Mouse (Mus musculus) thymus, adult 2 months (tissue): ENCODE results near the gene Prmt1. TPM values are rescaled to one million over a fixed set of nuclear protein-coding genes. Genes with fewer than 3 reads are reported as not detected.

Experiments
- DNase-seq: peaks from one replicate; pipeline ENCODE4 v3.0.0; 2021
- H3K27ac ChIP-seq: fragments of 200-500 bp; 2 replicates; pipeline ENCODE4 v1.5.1; 2012; ENCODE audit warnings: low read length, control low read depth; ENCODE audit not compliant: control insufficient read depth, insufficient read depth
- H3K27me3 ChIP-seq: fragments of 200-500 bp; 2 replicates; pipeline ENCODE4 v1.6.1; 2012; ENCODE audit warnings: mild to moderate bottlenecking, low read length, moderate library complexity, mixed read lengths; ENCODE audit not compliant: control insufficient read depth, insufficient read depth
- H3K36me3 ChIP-seq: fragments of 200-500 bp; 2 replicates; pipeline ENCODE4 v1.6.1; 2012; ENCODE audit warnings: mild to moderate bottlenecking, low read length, moderate library complexity; ENCODE audit not compliant: control insufficient read depth, insufficient read depth
- H3K4me1 ChIP-seq: fragments of 200-500 bp; replicated peaks from 2 replicates; pipeline ENCODE4 v1.6.1; 2012; ENCODE audit warnings: low read length; ENCODE audit not compliant: control insufficient read depth, insufficient read depth
- H3K4me3 ChIP-seq: fragments of 200-500 bp; 2 replicates; pipeline ENCODE4 v1.5.1; 2012; ENCODE audit warnings: mild to moderate bottlenecking, low read length, control low read depth, moderate library complexity; ENCODE audit not compliant: control insufficient read depth, insufficient read depth
- CTCF ChIP-seq: fragments of 200-500 bp; IDR thresholded peaks from 2 replicates; pipeline ENCODE4 v1.5.1; 2012; ENCODE audit warnings: mild to moderate bottlenecking, control low read depth, low read length, moderate library complexity, borderline replicate concordance; ENCODE audit not compliant: control insufficient read depth, poor library complexity, insufficient read depth; ENCODE audit errors: extremely low read depth
- POLR2A ChIP-seq: fragments of 200-500 bp; IDR thresholded peaks from 2 replicates; pipeline ENCODE4 v1.6.1; 2012; ENCODE audit warnings: mild to moderate bottlenecking, low read length, control low read depth, moderate library complexity; ENCODE audit not compliant: control insufficient read depth, poor library complexity, insufficient read depth; ENCODE audit errors: extremely low read depth
- WGBS: fragments of 180-500 bp; shearing (Covaris S2); methylation state at CpG from one replicate; pipeline ENCODE4 v1.1.7; 2018; 5-methylcytosine and 5-hydroxymethylcytosine counted together
- polyA plus RNA-seq: library from polyadenylated mRNA; depleted of rRNA; stranded (reverse); fragments of >200 nt; gene quantifications from 2 replicates; pipeline ENCODE4 v1.2.3, GENCODE M21; 2012

Gene Prmt1
- polyA plus RNA-seq, 1 experiment = 242 TPM

GRCm38 (mm10) chr7:44997231-44997939 is 11.0 kb upstream of the Prmt1 start, which contains the start of gene Irf3:
Irf3 (plus strand) TSS chr7:44997648.
- peak within 1 kb of the TSS; percentile 53 for H3K4me3 ChIP-seq
- TF ChIP-seq POLR2A = peak; percentile 77
- no peak for TF ChIP-seq CTCF
- under 1% methylated on average over 43 of the region's 43 CpGs for WGBS
- H3K27ac ChIP-seq = peak within 1 kb of the TSS; percentile 81
- DNase-seq = peak; percentile 98
- no peaks in the 10 kb centered on the region for H3K27me3 ChIP-seq
- peaks cover 20% of the 10 kb centered on the region for H3K4me1 ChIP-seq
- H3K36me3 ChIP-seq = peaks cover 26% of the 10 kb centered on the region

GRCm38 (mm10) chr7:44996672-44997071 is 10.3 kb upstream of the Prmt1 start:
- H3K4me3 ChIP-seq = peak overlapping the region; percentile 53
- H3K27ac ChIP-seq = no peak overlapping the region
- H3K36me3 ChIP-seq = peaks cover 21% of the 10 kb centered on the region
- H3K27me3 ChIP-seq = no peaks in the 10 kb centered on the region
- peaks cover 20% of the 10 kb centered on the region for H3K4me1 ChIP-seq
- WGBS = 11% methylated on average over 10 of the region's 10 CpGs
- DNase-seq = no peak
- TF ChIP-seq CTCF (no peak), POLR2A (no peak)

- no peak for DNase-seq
- Histone ChIP-seq H3K4me1 (peaks cover 17% of the 10 kb centered on the region), H3K27ac (peak overlapping the region; percentile 66), H3K4me3 (peak overlapping the region; percentile 64), H3K36me3 (peaks cover 6% of the 10 kb centered on the region), H3K27me3 (no peaks in the 10 kb centered on the region)
- TF ChIP-seq POLR2A (no peak; the same call in 1 of the 2 replicates), CTCF (no peak)
- under 1% methylated on average over 29 of the region's 29 CpGs for WGBS
These were observed 731 bp upstream of the Prmt1 start for GRCm38 (mm10) chr7:44986879-44987718.

GRCm38 (mm10) chr7:44985595-44986191 is 675 bp downstream of the Prmt1 start:
- TF ChIP-seq CTCF = no peak
- no peak for TF ChIP-seq POLR2A
- under 1% methylated on average over 45 of the region's 45 CpGs for WGBS
- DNase-seq = peak; percentile 56
- Histone ChIP-seq H3K36me3 (peaks cover 14% of the 10 kb centered on the region), H3K4me1 (peaks cover 17% of the 10 kb centered on the region), H3K27me3 (no peaks in the 10 kb centered on the region), H3K4me3 (peak overlapping the region; percentile 98), H3K27ac (peak overlapping the region; percentile 9; the same call in 1 of the 2 replicates)

GRCm38 (mm10) chr7:44984833-44985164 is 1.6 kb downstream of the Prmt1 start:
- 63% methylated on average over 3 of the region's 3 CpGs for WGBS
- H3K27ac ChIP-seq = no peak overlapping the region
- H3K36me3 ChIP-seq = peaks cover 18% of the 10 kb centered on the region

More at GRCm38 (mm10) chr7:44984833-44985164, 1.6 kb downstream of the Prmt1 start:
- no peak for DNase-seq
- TF ChIP-seq POLR2A = no peak
- TF ChIP-seq CTCF = no peak
- Histone ChIP-seq H3K27me3 (no peaks in the 10 kb centered on the region), H3K4me3 (no peak overlapping the region), H3K4me1 (peaks cover 17% of the 10 kb centered on the region)
